Mouse (Mus musculus): Measurements from ENCODE around the gene Tnfrsf18. TPM values are rescaled to one million over a fixed set of nuclear protein-coding genes. Genes with fewer than 3 reads are reported as not detected.

Gene Tnfrsf18
- total RNA-seq (2021): not detected
- long read RNA-seq, experiment 1: 0 reads
- long read RNA-seq, experiment 2: 0 reads

DNA sequence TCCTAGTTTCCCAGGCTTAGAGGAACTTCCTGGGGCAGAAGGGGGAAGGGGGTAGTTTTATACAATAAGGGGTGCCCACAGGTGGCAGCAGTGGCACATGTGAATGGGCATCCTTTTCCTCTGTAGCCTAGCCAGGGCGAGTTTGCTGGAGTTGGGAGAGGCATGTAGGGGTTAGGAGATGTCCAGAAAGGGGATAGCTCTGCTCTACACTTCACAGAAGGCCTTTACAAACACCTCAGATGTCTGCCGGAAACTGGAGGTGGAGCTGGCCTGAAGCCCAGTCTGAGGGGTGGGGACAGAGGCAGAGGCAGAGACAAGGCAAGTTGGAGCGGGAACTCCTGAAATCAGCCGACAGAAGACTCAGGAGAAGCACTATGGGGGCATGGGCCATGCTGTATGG is at the start of gene Tnfrsf18:
Gene Tnfrsf18, plus strand, starts transcription at position 152 of the 400 bp plus-strand sequence.
- peak; percentile 44 for DNase-seq
- H3K27ac ChIP-seq: peak within 1 kb of the TSS; percentile 87
- intact Hi-C loops (cut with DNase I): no loop called here
- H3K4me3 ChIP-seq: no peak within 1 kb of the TSS
- TF ChIP-seq CTCF (IDR thresholded peaks at IDR 0.05): peak; percentile 16; the same call in 1 of the 2 replicates

- no peak overlapping the region for H3K27ac ChIP-seq
- intact Hi-C loops (cut with DNase I): no loop called here
- no peak overlapping the region for H3K4me3 ChIP-seq
- no peak for TF ChIP-seq CTCF (IDR thresholded peaks at IDR 0.05)
- DNase-seq: no peak
These were observed 44.4 kb upstream of the Tnfrsf18 start for GRCm38 (mm10) chr4:155981436-155982082.

DNA sequence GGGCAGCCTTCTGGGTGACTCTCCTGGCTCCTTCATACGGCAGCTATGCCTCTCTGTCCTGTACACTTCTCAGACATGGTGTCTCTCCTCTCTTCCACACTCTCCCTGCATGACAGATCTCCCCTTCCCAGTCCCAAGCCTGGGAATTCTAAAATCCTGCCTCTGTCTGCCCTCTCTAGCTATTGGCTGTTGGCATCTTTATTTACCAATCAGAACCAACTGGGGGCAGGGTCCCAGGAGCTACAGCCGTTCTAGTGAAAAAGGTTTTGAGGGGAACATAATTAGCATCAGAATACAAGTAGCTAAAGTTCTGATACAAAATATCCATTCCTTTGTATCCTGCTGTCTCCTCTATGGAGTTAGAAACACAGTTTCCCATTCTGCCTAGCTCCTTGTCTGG is 42.2 kb upstream of the Tnfrsf18 start:
- intact Hi-C loops (cut with DNase I): no loop called here
- no peak overlapping the region for H3K4me3 ChIP-seq
- no peak overlapping the region for H3K27ac ChIP-seq
- no peak for TF ChIP-seq CTCF (IDR thresholded peaks at IDR 0.05)
- no peak for DNase-seq

DNA sequence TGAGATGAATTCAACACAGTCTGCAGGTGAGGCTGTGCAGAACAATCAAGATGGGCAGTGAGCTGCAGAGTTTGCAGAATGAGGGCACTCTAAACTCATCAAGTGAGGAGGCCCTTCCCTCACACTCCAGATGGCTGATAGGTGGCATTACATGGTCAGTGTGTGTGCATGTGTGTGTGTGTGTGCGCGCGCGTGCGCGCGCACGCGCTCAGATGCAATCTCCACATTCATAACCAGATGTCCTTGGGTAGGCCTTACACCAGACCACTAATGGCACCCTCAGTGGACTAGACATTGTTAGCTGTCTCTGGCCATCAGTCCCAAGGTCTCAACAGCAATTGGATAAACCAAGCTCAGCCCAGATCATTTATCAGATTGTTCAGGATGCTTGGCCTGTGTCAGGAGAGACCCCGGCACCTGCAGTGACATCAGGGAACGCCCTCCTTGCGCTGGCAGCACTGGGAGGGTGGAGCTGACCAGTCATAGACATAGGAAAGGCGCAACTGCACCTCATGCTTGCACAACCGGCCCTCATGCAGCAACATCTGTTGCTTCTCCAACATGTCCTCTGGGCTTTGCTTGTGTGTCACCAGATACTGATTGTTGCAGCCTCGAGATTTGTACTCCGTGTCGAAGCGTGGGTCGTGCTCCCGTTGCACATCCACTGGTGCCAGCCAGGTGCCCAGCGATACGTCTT is 34.6 kb upstream of the Tnfrsf18 start:
- intact Hi-C loops (cut with DNase I): loop anchor here (5.0 kb wide), 2 partner anchors 49 to 116 kb away; partner anchors contain the start of genes 9430015G10Rik and Ube2j2
- no peak for DNase-seq
- Histone ChIP-seq H3K27ac (peak overlapping the region; percentile 99), H3K4me3 (peak overlapping the region; percentile 92)
- no peak for TF ChIP-seq CTCF (IDR thresholded peaks at IDR 0.05)

DNA sequence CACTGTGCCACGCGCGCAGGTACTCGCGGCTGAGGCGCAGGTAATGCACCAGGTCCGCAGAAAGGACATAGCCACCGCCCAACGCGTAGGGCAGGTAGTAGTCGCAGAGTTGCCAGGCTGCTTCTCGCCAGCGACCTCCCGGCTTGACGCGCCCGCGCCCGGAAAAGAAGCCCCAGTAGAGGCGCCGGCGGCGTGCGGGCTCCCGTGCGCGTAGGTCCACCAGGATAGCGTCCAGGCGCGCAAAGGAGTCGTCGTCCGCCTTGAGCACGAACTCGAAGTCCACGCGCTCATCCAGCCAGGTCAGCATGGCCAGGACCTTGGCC is 34.1 kb upstream of the Tnfrsf18 start:
- intact Hi-C loops (cut with DNase I): loop anchor here (1.0 to 5.0 kb wide), 3 partner anchors 32 to 115 kb away; partner anchors contain the start of genes 9430015G10Rik and Ube2j2
- DNase-seq: no peak
- peak overlapping the region; percentile 92 for H3K4me3 ChIP-seq
- peak overlapping the region; percentile 99 for H3K27ac ChIP-seq
- TF ChIP-seq CTCF (IDR thresholded peaks at IDR 0.05): no peak

DNA sequence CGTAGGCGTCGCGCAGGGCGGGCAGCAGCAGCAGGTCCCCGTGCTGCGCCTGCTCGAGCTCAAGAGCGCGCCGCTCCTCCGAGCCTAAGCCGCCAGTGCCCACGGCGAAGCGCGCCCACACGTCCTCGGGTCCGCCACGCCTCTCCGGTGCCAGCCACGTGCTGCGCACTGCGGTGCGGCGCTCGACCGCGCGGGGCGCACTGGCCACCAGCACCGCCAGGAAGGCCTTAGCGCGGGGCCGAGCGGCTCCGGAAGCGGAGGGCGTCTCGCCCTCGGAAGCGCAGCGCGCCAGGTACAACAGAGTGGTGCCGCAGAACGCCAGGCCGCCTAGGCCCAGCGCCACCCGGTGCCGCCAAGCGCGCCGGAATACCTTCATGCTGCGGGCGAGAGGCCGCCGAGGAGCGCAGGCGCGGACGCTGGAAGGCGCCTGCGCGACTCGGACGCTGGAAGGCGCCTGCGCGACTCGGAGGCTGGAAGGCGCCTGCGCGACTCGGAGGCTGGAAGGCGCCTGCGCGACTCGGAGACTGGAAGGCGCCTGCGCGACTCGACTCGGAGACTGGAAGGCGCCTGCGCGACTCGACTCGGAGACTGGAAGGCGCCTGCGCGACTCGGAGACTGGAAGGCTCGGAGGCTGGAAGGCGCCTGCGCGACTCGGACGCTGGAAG is 33.6 kb upstream of the Tnfrsf18 start, which contains the start of the genes B3galt6 and Sdf4:
Gene B3galt6, minus strand, starts transcription at position 409 of the 665 bp plus-strand sequence.
Gene Sdf4, plus strand, starts transcription at position 632 of the 665 bp plus-strand sequence.
- intact Hi-C loops (cut with DNase I): loop anchor here (1.0 to 5.0 kb wide), 3 partner anchors 32 to 115 kb away; partner anchors contain the start of genes 9430015G10Rik and Ube2j2
- peak; percentile 89 for DNase-seq
- peak; percentile 89 for TF ChIP-seq CTCF (IDR thresholded peaks at IDR 0.05)
- H3K4me3 ChIP-seq: peak within 1 kb of the TSS; percentile 92
- peak within 1 kb of the TSS; percentile 100 for H3K27ac ChIP-seq

- intact Hi-C loops (cut with DNase I): loop anchor here (1.0 to 5.0 kb wide), 3 partner anchors 31 to 114 kb away; partner anchors contain the start of genes 9430015G10Rik and Ube2j2
- H3K4me3 ChIP-seq: peak overlapping the region; percentile 85
- peak overlapping the region; percentile 100 for H3K27ac ChIP-seq
- no peak for TF ChIP-seq CTCF (IDR thresholded peaks at IDR 0.05)
- peak; percentile 96 for DNase-seq
These were observed 32.9 kb upstream of the Tnfrsf18 start for GRCm38 (mm10) chr4:155992906-155993547.

GRCm38 (mm10) chr4:155993606-155994005 is 32.4 kb upstream of the Tnfrsf18 start:
- no peak for DNase-seq
- peak overlapping the region; percentile 100 for H3K27ac ChIP-seq
- TF ChIP-seq CTCF (IDR thresholded peaks at IDR 0.05): no peak
- intact Hi-C loops (cut with DNase I): loop anchor here (2.0 to 5.0 kb wide), 3 partner anchors 27 to 114 kb away; partner anchors contain the start of genes 9430015G10Rik and Ube2j2
- peak overlapping the region; percentile 85 for H3K4me3 ChIP-seq

DNA sequence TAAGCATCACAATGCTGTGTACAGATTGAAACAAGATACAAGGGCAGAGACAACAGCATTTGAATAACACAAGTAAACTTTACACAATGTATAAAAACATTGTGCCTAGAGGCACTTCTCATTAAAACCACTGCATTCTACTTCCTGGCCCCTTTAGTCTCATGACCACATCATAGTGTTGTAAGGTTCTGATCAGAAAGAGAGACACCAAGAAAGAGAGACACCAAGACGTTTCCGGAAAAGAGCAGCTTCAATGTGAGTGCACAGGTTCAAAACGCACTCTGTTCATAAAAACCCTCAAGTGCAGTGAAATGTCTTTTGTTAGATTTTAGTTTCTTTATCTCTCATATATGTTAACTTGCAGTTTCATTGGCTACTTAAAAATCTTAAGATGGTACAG is 21.9 kb upstream of the Tnfrsf18 start:
- H3K4me3 ChIP-seq: no peak overlapping the region
- H3K27ac ChIP-seq: no peak overlapping the region
- no peak for TF ChIP-seq CTCF (IDR thresholded peaks at IDR 0.05)
- intact Hi-C loops (cut with DNase I): no loop called here
- DNase-seq: no peak

DNA sequence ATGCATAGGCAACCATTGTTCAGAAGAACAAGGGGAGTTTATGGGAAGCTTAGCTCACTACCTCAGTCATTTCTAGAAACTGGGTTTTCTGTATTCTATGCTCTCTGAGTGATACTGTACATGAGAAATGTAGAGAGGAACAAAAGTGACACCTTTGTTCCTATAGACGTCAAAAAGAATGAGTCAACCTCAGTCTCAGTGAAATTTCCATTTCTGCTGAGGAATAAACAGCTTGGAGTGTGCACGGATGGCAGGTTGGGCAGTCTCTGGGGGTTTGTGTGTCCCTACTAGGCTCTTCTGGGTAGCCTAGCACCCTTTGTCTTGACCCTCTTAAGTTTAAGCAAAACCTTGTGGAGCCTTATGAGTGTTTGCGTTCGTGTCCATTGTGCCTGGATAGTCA is 17.6 kb upstream of the Tnfrsf18 start:
- no peak for TF ChIP-seq CTCF (IDR thresholded peaks at IDR 0.05)
- intact Hi-C loops (cut with DNase I): no loop called here

DNA sequence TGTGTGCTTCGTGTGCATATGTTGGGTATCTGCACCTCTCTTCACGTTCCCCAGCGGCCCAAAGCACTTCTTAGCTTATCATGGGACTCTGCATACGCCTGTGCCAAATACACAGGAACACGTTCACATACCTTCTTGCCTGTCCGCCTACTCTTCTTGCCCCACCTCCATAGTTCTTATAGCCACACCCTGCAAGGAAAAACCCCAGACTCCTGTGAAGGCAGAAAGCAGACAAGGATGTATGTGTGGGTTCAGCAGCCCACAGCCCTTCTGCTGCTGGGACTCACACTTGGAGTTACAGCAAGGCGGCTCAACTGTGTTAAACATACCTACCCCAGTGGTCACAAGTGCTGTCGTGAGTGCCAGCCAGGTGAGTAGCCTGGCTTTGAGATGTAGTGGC is 12.3 kb upstream of the Tnfrsf18 start, which contains the start of gene Tnfrsf4:
Gene Tnfrsf4, plus strand, starts transcription at position 207 of the 400 bp plus-strand sequence.
- no peak within 1 kb of the TSS for H3K4me3 ChIP-seq
- H3K27ac ChIP-seq: no peak within 1 kb of the TSS
- intact Hi-C loops (cut with DNase I): no loop called here
- DNase-seq: peak; percentile 13
- TF ChIP-seq CTCF (IDR thresholded peaks at IDR 0.05): no peak

More for the DNA sequence above, 17.6 kb upstream of the Tnfrsf18 start:
- H3K4me3 ChIP-seq: no peak overlapping the region
- DNase-seq: no peak
- no peak overlapping the region for H3K27ac ChIP-seq

GRCm38 (mm10) chr4:156014436-156014835 is 11.5 kb upstream of the Tnfrsf18 start:
- DNase-seq: peak; percentile 12
- no peak overlapping the region for H3K4me3 ChIP-seq
- no peak for TF ChIP-seq CTCF (IDR thresholded peaks at IDR 0.05)
- intact Hi-C loops (cut with DNase I): no loop called here
- H3K27ac ChIP-seq: no peak overlapping the region

Measured in gastrocnemius, adult 2 months (tissue).